Mouse (Mus musculus) small intestine, adult 2 months (tissue): ENCODE results near the gene Polr3g. TPM values are rescaled to one million over a fixed set of nuclear protein-coding genes. Genes with fewer than 3 reads are reported as not detected.
"Not testable (repeated sequence)": the region's sequence is repeated elsewhere in the genome, so short reads cannot be mapped to it uniquely, and the experiment has no call there.

ENCODE experiments used
- H3K27ac ChIP-seq: fragments of 200-500 bp; 2 replicates; pipeline ENCODE4 v1.5.1; 2012; ENCODE audit warnings: low read depth, low read length, control low read depth, inconsistent platforms; ENCODE audit not compliant: insufficient read depth
- H3K27me3 ChIP-seq: fragments of 200-500 bp; 2 replicates; pipeline ENCODE4 v1.6.1; 2012; ENCODE audit warnings: mild to moderate bottlenecking, moderate library complexity, low read length, inconsistent platforms; ENCODE audit not compliant: control insufficient read depth, insufficient read depth
- H3K36me3 ChIP-seq: fragments of 200-500 bp; 2 replicates; pipeline ENCODE4 v1.6.1; 2012; ENCODE audit warnings: mild to moderate bottlenecking, low read length, control low read depth, inconsistent platforms; ENCODE audit not compliant: control insufficient read depth, insufficient read depth
- H3K4me1 ChIP-seq: fragments of 200-500 bp; 2 replicates; pipeline ENCODE4 v1.6.1; 2012; ENCODE audit warnings: low read length, inconsistent platforms, mixed read lengths; ENCODE audit not compliant: control insufficient read depth, insufficient read depth, insufficient read length
- H3K4me3 ChIP-seq: fragments of 200-500 bp; 2 replicates; pipeline ENCODE4 v1.5.1; 2012; ENCODE audit warnings: low read depth, mild to moderate bottlenecking, control low read depth, inconsistent platforms, low read length, moderate library complexity
- CTCF ChIP-seq: fragments of 200-500 bp; IDR thresholded peaks from 2 replicates; pipeline ENCODE4 v1.5.1; 2012; ENCODE audit warnings: low read depth, mild to moderate bottlenecking, control low read depth, inconsistent platforms, low read length, moderate library complexity, mixed read lengths; ENCODE audit not compliant: insufficient replicate concordance, insufficient read length; ENCODE audit errors: extremely low read depth
- POLR2A ChIP-seq: fragments of 200-500 bp; IDR thresholded peaks from 2 replicates; pipeline ENCODE4 v1.6.1; 2012; ENCODE audit warnings: low read depth, mild to moderate bottlenecking, control low read depth, inconsistent platforms, low read length, moderate library complexity
- WGBS: fragments of 180-500 bp; shearing (Covaris S2); methylation state at CpG from one replicate; pipeline ENCODE4 v1.1.7; 2018; 5-methylcytosine and 5-hydroxymethylcytosine counted together
- polyA plus RNA-seq: library from polyadenylated mRNA; depleted of rRNA; stranded (reverse); fragments of >200 nt; gene quantifications from 2 replicates; pipeline ENCODE4 v1.2.3, GENCODE M21; 2012

Polr3g gene
- polyA plus RNA-seq, 1 experiment, result 4.2 TPM

DNA sequence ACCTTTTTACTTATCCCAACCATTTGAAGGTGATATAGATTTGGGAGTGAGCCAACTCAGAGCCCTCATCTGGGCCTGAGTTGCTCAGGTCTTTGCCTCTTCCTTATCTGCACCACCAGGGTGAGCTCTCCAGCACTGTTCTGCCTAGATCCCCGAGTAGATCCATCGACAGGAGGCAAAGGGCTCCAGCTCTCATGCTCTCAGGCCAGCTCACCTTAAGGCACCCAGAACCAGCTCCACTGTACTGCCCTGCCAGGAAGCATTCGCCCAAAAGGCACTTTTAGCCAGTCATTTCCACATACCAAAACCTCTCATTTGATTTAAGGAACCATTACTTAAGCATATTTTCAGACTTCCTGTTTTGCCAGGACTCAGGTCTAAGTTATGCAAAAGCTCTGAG is 30.1 kb upstream of the Polr3g start:
- no peak overlapping the region for H3K4me3 ChIP-seq
- no peaks in the 10 kb centered on the region for H3K36me3 ChIP-seq
- TF ChIP-seq CTCF (no peak), POLR2A (no peak)
- H3K4me1 ChIP-seq, result no peaks in the 10 kb centered on the region
- WGBS, result 34% methylated on average over 3 of the region's 3 CpGs
- H3K27me3 ChIP-seq, result no peaks in the 10 kb centered on the region
- no peak overlapping the region for H3K27ac ChIP-seq

DNA sequence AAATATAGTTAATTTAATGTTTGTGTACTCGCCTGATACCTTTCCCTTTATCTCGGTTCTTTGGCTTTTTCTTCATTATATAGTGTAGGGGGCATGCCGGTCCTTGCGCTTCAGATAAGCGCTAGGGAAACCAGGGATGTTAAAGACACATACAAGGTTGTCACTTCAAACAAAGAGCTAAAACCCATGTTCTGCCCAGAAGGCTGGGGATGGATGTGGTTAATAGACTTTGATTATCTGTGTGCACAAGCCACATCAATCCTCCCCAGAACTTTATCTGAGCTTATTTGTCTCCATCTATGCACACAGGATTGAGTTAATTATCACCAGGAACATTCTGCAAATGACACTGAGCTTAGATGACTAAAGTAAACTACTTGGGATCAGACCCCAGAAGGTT is 25.8 kb upstream of the Polr3g start:
- Histone ChIP-seq H3K36me3 (no peaks in the 10 kb centered on the region), H3K4me1 (no peaks in the 10 kb centered on the region), H3K4me3 (no peak overlapping the region), H3K27ac (no peak overlapping the region), H3K27me3 (no peaks in the 10 kb centered on the region)
- TF ChIP-seq CTCF (no peak), POLR2A (no peak)
- 82% methylated on average over 5 of the region's 5 CpGs for WGBS

DNA sequence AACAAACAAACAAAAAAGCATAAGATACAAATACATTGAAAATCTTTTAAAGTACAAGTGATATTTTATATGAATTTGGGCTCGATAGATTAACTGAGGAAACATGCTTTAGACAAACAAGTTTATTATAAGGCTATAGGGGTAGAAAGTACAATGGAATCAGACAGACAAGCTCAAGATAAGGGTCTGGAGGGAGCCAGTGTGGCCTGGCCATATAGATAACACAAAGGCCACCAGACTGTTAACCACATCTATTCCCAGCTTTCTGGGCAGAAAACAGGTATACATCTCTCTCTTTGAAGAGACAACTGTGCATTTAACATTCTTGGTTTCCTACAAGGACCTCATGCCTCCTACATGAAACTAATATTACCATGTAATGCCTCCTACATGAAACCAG is 19.5 kb upstream of the Polr3g start:
- Histone ChIP-seq H3K27ac (no peak overlapping the region), H3K4me3 (no peak overlapping the region), H3K36me3 (no peaks in the 10 kb centered on the region), H3K4me1 (no peaks in the 10 kb centered on the region), H3K27me3 (no peaks in the 10 kb centered on the region)
- no peak for TF ChIP-seq POLR2A
- no peak for TF ChIP-seq CTCF
- 76% methylated on average over 1 of the region's 1 CpGs for WGBS

DNA sequence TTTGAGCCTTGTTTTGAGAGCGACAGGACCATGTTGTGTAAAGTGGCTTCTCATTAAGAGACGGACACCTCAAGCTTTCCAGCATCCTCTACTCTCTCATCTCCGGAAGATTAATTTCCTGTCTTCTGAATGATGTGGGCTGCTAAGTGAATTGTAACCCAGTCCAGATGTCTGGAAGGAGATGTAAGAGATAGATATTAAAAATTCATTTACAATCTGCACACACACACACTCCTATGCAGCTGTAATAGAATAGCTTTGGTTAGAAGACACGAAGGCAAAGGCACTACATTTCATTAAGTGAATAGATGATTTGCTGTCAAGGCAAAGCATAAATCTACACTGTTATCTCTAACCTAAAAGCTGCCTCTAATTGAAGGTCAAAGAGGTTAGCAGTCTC is 18.3 kb upstream of the Polr3g start:
- Histone ChIP-seq H3K27ac (no peak overlapping the region), H3K27me3 (no peaks in the 10 kb centered on the region), H3K4me1 (no peaks in the 10 kb centered on the region), H3K4me3 (no peak overlapping the region), H3K36me3 (no peaks in the 10 kb centered on the region)
- WGBS, result 85% methylated on average over 4 of the region's 4 CpGs
- no peak for TF ChIP-seq POLR2A
- TF ChIP-seq CTCF, result no peak

DNA sequence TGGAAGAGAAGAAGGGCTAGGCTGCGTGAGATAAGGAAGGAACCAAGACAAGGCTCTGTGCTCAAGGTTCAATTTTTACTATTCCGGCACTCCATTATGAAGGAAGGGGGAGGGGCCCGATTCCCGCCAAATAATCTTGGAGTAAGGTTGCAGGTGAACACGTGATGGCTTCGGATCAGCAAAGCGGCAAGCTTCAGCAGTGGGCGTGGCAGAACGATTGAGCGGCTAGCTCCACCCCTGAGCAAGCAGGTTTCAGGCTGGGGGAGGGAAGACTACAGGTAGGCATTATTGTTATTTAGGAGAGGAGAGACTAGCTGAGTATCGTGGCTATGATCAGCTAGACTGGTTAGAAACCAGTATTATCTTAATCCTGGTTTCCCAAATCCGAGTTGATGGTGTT is 17.3 kb upstream of the Polr3g start:
- 79% methylated on average over 12 of the region's 12 CpGs for WGBS
- not testable (repeated sequence) for H3K27ac ChIP-seq, H3K4me1 ChIP-seq, H3K4me3 ChIP-seq, H3K36me3 ChIP-seq, H3K27me3 ChIP-seq

DNA sequence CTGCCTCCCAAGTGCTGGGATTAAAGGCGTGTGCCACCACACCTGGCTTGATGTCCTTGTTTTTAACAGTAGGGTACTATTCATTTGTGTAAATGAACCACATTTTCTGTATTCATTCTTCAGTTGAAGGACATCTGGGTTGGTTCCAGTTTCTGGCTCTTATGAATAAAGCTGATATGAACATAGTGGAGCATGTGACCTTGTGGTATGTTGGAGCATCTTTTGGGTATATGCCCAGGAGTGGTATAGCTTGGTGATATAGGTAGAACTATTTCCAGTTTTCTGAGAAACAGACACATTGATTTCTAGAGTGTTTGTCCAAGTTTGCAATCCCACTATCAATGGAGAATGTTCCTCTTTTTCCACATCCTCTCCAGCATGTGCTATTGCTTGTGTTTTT is 3.1 kb upstream of the Polr3g start:
- H3K27ac ChIP-seq, result no peak overlapping the region
- H3K4me1 ChIP-seq, result peaks cover 5% of the 10 kb centered on the region; the same call in 1 of the 2 replicates
- no peaks in the 10 kb centered on the region for H3K27me3 ChIP-seq
- no peak overlapping the region for H3K4me3 ChIP-seq
- WGBS, result 100% methylated on average over 1 of the region's 1 CpGs
- TF ChIP-seq POLR2A (no peak), CTCF (no peak)
- no peaks in the 10 kb centered on the region for H3K36me3 ChIP-seq

DNA sequence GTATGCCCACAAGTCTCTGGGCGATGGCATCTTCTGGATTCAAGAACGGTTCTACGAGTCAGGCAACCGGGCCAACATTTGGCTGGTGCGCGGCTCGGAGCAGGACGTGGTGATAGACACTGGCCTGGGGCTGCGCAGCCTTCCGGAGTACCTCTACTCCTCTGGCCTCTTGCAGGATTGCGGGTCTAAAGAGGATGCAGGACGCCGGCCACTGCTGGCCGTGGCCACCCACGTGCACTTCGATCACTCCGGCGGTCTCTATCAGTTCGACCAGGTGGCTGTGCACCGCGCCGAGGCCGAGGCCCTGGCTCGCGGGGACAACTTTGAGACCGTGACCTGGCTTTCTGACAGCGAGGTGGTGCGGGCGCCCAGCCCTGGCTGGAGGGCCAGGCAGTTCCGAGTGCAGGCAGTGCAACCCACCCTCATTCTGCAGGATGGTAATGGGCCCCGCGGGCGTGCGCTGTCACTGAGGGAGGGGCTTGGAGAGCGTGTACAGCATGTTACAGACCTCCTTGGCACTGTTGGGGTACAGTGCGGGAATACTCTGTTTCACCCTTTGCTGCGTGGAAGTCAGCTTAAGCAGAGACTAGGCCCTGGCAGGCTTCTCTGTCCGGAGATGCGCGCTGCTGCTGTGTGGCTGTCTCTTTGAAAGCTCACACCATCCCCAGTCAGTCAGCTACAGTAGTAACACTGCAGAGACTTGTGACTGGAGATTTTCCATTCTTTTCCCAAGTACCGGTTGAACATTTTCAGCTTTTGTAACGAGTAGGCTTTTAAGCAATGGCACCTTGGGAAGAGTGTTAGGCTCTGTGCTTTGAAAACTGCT is 946 bp upstream of the Polr3g start:
- Histone ChIP-seq H3K4me1 (peaks cover 5% of the 10 kb centered on the region; the same call in 1 of the 2 replicates), H3K4me3 (peak overlapping the region; percentile 73), H3K27ac (peak overlapping the region; percentile 4; the same call in 1 of the 2 replicates), H3K27me3 (no peaks in the 10 kb centered on the region), H3K36me3 (no peaks in the 10 kb centered on the region)
- TF ChIP-seq POLR2A (no peak), CTCF (no peak)
- WGBS, result 3% methylated on average over 42 of the region's 42 CpGs
